Mouse (Mus musculus) splenic B cell, adult 2 months (primary cell): ENCODE measurements at regions not wholly inside any gene's neighbourhood (a gene's known extent, or its start where the extent isn't known, plus 50 kb on each side); places are given as distances from the start of the nearest gene placed in this dataset.
"Not testable (repeated sequence)": the region's sequence is repeated elsewhere in the genome, so short reads cannot be mapped to it uniquely, and the experiment has no call there.

Experiments used
- DNase-seq: peaks from one replicate; pipeline ENCODE4 v3.0.0-alpha.2; 2011; ENCODE audit warnings: low read depth, low spot score
- H3K27me3 ChIP-seq: 2 replicates; pipeline ENCODE4 v1.6.1; 2012; ENCODE audit warnings: mild to moderate bottlenecking, low read length, moderate library complexity, mixed read lengths; ENCODE audit not compliant: control insufficient read depth, poor library complexity, insufficient read depth, severe bottlenecking
- H3K36me3 ChIP-seq: 2 replicates; pipeline ENCODE4 v1.6.1; 2012; ENCODE audit warnings: mild to moderate bottlenecking, low read length, moderate library complexity, mixed read lengths; ENCODE audit not compliant: control insufficient read depth, poor library complexity, insufficient read depth, severe bottlenecking

DNA sequence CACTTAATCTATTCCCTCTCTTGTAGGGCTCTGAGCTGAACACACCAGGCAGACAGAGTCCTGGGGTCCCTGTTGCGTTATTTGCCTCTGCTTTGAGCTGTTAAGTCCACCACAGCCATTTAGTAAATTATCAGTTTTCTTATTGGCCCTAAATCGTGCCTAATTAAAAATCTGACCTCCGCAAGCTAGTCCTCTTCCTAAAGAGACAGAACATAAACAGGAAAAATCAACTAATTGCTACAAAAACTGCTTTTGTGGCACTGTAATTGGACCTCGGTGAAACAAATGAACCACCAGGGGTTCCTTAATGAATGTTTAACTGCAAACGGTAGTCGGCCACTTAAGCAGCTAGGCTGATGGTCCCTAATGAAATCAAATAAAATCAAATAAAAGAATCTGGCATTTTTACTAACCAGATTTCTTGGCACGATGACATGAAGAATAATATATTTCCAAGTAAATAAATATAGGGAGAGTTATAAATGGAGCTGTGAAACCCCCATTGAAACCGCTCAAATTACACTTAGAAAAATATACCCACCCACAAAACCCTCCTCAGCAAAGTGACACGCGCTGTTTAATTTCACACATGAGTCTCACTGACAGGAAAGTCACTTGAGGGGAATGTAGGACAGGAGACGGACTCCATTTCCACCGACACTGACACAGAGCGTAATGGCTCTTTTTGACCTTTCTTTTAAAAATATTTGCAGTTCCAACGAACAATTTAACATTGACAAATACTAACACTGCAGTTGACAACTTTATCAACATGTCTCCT, 451.0 kb upstream of the Slc35b3 start:
- DNase-seq = no peak
- no peaks in the 10 kb centered on the region for H3K27me3 ChIP-seq

DNA sequence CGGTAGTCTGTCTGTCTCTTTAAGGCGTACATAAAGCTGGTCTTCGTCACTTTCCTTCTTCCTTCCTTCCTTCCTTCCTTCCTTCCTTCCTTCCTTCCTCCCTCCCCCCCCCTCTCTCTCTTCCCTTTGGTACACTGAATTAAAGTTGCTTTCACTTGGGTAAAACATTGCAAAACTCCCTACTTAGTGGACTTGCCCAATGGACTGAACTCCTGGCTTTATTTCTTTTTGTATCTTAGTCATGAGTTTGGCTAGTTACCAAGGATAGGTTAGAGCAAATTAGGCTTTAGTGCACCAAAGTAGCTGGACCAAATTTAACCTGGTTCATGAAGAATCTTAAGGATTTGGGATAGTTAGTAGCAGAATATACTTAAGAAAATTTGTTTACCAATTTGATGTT, 431.9 kb upstream of the Slc35b3 start:
- Histone ChIP-seq H3K27me3 (no peaks in the 10 kb centered on the region), H3K36me3 (no peaks in the 10 kb centered on the region)
- DNase-seq = no peak

More for the DNA sequence above, 451.0 kb upstream of the Slc35b3 start:
- no peaks in the 10 kb centered on the region for H3K36me3 ChIP-seq

DNA sequence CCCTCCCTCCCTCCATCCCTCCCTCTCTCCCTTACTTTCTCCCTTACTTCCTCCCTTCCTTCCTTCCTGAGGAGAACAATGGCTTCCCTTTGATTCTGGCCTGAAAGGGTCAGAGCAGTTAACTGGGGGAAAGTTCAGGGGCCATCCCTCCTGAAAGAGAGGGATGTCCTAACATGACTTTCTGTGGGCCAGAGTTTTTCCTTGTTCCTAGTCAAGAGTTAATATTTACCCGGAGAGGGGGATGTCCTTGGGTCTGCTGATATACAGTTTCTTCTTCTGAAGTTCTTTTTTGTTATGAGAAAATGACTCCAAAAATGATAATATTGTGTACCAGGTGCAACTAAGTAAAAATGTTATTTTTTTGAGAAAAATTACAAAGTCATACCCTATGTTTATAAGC, 431.5 kb upstream of the Slc35b3 start:
- not testable (repeated sequence) for H3K36me3 ChIP-seq, DNase-seq, H3K27me3 ChIP-seq

DNA sequence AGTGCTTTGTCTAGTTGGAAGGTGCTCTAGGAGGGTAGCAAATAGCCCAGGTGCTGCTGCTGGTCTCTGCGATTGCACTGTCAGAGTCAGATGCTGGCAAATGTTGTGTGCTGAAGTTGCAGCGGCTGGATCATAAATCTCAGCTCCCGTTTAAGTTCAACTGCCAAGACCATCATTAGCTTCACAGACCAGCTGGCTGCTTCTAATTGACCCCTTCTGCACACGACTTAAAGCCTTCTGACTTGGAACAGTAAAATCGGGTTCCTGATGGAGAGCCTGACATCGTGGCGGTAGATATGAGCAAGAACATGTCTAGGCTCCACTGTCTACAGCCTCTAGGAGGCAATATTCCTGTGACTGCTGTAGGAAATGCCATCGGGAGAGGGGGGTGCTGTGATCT, 416.0 kb upstream of the Slc35b3 start:
- no peak for DNase-seq
- H3K36me3 ChIP-seq = no peaks in the 10 kb centered on the region
- H3K27me3 ChIP-seq = no peaks in the 10 kb centered on the region

DNA sequence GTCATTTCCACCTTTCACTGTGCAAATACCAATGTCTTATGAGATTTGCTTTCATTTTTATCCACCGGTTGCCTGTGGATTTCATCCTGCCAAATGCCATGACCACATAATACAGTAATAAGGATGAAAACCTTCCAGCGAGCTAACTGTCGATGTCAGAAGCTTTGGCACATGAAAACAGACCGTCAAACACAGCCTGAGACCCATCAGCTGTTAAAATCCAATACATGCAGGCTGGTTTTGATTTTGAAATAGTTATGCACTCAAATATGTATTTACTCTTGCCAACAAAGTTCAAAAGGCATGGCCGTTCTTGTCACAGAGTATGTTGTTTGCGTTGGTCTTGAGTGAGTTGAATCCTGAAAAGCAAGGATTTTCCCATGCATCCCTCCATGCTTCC, 415.6 kb upstream of the Slc35b3 start:
- DNase-seq = no peak
- Histone ChIP-seq H3K36me3 (no peaks in the 10 kb centered on the region), H3K27me3 (no peaks in the 10 kb centered on the region)

DNA sequence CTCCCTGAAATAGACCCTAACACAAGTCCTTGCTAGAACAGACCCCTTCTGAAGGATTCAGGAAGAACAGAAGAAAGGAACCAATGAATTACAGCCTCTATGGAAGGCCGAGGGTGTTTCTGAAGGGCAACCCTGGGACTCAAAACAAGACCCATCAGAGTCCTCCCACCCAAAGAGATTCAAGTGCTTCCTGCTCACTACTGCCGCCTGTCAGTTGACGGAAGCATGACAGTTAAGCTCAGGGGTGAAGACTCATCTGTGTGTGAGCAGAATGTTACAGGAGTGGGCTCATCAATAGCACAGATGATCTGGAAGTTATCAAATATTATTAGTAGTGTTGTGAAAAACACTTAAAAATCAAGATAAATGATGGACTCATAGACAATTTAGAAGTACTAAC, 411.9 kb upstream of the Slc35b3 start:
- Histone ChIP-seq H3K36me3 (no peaks in the 10 kb centered on the region), H3K27me3 (no peaks in the 10 kb centered on the region)
- no peak for DNase-seq

DNA sequence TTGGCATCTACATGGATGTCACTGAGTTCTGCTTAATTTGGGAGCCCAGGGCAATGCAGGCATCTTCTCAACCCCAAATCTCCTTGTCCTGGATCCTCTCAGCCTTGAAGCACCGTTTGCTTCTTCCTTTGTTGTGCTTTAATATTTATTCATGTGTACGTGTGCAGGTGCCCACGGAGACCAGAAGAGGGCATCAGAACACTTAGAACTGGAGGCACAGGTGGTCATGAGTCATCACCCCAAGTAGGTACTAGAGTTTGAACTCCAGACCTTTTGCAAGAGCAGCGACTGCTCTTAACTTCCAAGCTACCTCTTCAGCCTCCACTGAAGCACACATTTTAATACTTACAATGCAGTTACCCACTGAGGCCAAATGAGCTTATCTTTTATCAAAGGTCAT, 403.0 kb upstream of the Slc35b3 start:
- DNase-seq = no peak
- Histone ChIP-seq H3K27me3 (no peaks in the 10 kb centered on the region), H3K36me3 (no peaks in the 10 kb centered on the region)

DNA sequence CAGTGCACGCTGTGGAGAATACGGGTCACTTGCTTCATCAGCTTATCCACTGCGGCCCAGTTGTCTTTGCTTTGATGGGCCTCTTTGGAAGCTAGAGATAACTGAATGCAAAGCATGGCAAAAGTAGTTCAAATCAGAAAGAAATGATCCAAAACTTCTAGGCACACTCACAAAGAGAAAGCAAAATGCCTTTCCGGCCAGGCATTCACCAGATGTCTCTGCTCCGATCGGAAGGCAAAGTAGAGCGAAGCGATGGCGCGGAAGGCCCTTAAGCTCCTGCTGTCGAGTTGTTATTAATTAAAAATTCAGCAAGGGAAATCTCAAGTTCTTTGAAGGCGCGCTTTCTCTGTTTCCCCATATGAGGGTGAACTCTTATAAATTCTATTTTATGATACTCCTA, 401.9 kb upstream of the Slc35b3 start:
- DNase-seq = no peak
- no peaks in the 10 kb centered on the region for H3K27me3 ChIP-seq
- no peaks in the 10 kb centered on the region for H3K36me3 ChIP-seq

DNA sequence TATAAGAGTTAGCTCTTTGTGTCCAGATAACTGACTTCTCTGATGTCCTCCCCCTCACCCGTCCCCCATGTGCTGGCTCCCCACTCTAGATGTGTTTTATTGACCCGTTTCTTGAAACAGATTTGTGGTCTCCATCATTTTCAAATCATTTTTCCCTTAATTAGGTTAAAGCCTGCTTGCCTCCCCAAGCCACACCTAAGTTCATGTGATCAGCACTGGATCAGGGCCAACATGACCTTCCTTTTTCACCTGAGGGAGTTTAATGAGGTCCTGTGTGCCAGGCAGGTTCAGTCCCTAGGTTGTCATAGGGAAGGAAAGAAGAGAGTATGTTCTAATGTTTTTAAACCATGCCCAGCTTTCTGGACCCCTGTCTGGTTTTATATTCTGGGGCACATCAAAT, 390.9 kb upstream of the Slc35b3 start:
- DNase-seq = no peak
- Histone ChIP-seq H3K36me3 (no peaks in the 10 kb centered on the region), H3K27me3 (no peaks in the 10 kb centered on the region)

DNA sequence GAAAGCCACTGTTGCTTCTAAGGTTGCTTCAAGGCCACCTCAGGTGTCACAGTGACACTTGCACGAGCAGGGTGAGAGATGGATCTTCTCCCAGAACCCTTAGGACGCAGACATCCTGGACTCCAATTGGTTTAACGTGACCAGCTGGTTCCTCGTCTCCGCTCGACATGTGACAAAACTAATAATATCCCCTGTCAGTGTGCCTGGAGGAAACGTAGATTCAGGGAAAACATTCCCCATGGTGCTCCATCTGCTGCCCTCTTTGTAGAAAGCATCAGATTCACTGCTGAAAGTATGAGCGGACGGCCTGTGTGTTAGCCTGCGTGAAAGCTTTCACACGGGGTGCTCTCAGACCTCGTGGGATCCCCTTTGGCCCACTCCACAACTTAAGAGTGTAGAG, 390.0 kb upstream of the Slc35b3 start:
- Histone ChIP-seq H3K36me3 (no peaks in the 10 kb centered on the region), H3K27me3 (no peaks in the 10 kb centered on the region)
- DNase-seq = no peak

DNA sequence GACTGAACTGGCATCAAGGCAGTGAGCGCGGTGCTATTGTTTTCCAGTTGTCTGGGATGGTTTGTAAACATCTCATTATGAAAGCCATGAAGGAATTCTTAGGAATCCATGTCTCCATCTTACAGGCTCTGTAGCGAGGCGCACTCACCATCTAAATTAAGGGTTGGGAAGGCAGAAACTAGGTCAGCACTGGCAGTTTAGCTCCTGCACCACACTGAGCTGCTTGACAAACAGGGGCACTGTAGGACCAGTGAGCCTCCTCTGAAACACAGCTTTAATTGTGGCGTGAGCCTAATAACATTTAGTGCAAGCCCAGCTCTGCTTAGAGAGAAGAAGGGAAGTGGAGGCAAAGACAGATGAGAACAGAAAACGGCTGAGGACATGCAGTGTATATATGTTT, 387.1 kb upstream of the Slc35b3 start:
- DNase-seq = no peak

DNA sequence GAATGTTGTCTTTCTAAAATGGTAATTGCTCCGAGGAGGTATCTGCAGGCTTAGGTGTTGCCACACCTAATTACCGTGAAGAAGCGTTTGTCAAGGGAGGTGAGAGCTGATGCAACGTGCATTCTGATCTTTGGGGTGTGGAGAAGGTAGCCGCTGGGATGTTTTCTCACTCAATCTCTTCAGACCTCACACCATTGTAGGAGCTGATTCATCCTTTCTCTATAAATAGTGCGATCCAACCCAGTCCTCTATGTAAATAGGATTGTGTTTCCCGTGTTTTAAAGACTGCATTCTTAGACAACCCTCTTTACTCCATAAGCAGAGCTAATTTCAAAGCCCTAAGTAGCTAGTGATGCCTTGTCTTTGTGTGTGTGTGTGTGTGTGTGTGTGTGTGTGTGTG, 374.2 kb upstream of the Slc35b3 start:
- DNase-seq = no peak
- Histone ChIP-seq H3K27me3 (no peaks in the 10 kb centered on the region), H3K36me3 (no peaks in the 10 kb centered on the region)

More for the DNA sequence above, 387.1 kb upstream of the Slc35b3 start:
- Histone ChIP-seq H3K36me3 (no peaks in the 10 kb centered on the region), H3K27me3 (no peaks in the 10 kb centered on the region)

DNA sequence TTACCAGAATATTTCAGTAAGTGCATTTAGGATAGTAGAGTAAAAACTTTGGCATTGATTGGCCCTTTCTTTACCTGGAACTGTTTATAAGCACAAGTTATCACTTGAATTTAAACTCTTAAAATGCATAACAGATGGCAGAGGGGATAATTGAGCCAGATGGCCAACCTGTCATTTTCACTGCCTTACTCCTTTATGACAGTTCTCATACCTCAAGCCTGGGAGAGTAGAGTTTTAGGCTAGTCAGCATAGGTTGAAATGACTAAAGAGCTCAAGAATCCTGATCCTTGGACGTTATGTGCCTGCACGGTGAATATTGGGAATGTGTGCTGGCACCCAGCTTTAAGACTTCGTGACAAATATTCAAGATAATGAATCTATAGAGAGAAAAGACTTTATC, 369.1 kb upstream of the Slc35b3 start:
- DNase-seq = no peak
- no peaks in the 10 kb centered on the region for H3K36me3 ChIP-seq
- H3K27me3 ChIP-seq = no peaks in the 10 kb centered on the region

DNA sequence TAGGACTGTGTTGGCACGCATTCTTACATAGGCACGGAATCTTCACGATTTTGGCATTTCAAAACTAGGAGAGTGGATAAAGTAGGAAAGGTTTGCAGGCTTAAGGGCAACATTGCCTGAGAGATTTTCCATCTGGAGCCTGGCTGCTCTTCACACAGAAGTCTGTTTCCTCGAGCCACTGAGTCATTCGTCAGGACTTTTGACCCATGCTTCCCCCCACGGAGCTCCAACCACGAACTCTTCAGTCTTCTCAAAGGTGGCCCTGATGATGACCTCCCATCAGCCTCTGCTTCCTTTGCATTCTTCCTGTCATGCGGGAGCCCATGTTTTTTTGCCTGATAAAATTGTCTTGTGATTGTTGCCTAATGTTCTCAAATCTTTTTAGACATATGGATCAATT, 365.5 kb upstream of the Slc35b3 start:
- Histone ChIP-seq H3K36me3 (no peaks in the 10 kb centered on the region), H3K27me3 (no peaks in the 10 kb centered on the region)
- no peak for DNase-seq

DNA sequence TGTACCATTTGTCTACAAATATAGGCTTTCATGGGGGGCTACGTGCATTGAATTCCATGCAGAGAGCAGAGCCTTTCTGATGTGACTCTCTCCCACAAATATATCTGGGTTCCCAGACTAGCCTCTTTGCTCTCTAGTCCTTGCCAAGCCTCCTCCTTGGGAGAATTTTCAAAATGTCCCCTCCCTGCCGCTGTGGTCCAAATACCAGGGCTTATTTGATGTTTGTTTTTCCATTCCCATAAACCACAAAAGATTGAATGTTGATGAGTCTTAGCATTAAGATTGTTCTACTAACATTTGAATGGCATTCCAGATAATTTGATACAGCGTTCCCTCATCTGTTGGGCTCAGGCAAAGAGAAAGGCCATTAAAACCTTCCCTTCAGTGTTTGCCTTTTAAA, 360.4 kb upstream of the Slc35b3 start:
- no peak for DNase-seq

DNA sequence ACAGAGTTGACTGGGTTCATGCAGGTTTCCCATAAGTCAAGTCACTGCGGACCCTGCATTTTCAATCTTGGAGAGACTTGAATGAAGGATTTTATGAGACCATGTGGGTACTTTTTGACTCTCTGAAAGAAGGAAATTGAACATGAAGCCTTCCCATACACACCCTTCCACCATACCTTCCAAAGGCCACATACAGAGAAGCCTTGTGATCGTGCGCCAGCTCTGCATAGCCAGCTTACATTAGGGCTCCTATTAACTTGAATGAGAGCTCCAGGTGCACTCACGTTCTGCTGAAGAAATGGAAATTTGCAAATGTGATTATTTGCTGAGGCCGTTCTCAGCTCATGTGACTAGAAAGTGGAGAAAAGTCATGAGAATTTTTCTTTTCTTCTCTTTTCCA, 349.1 kb upstream of the Slc35b3 start:
- Histone ChIP-seq H3K27me3 (no peaks in the 10 kb centered on the region), H3K36me3 (no peaks in the 10 kb centered on the region)
- no peak for DNase-seq

More for the DNA sequence above, 360.4 kb upstream of the Slc35b3 start:
- Histone ChIP-seq H3K36me3 (no peaks in the 10 kb centered on the region), H3K27me3 (no peaks in the 10 kb centered on the region)
